Mouse (Mus musculus): ENCODE measurements at regions not wholly inside any gene's neighbourhood (a gene's known extent, or its start where the extent isn't known, plus 50 kb on each side); places are given as distances from the start of the nearest gene placed in this dataset.
A peak's percentile ranks its signal among the peaks of the same experiment; 100 is the strongest.

- Histone ChIP-seq H3K36me3 (ENCODE audit: control insufficient read depth, insufficient read depth, low read length) (no peaks in the 10 kb centered on the region), H3K27ac (ENCODE audit: low read length) (no peak overlapping the region), H3K27me3 (ENCODE audit: control insufficient read depth, insufficient read depth, low read length) (no peaks in the 10 kb centered on the region), H3K4me2 (ENCODE audit: low read depth, low read length) (no peak overlapping the region), H3K4me3 (replicated peaks; ENCODE audit: low read length) (no peak overlapping the region), H3K4me1 (ENCODE audit: control insufficient read depth, insufficient read depth, low read length) (0 out of 2 replicates have a peak, but pooled peaks cover 2% of the 10 kb centered on the region), H3K9ac (ENCODE audit: low read length) (no peak overlapping the region), H3K9me3 (replicated peaks; ENCODE audit: control insufficient read depth, low read length) (no peaks in the 10 kb centered on the region)
- ATAC-seq (ENCODE audit: insufficient read depth, low FRiP score) = no peak
- WGBS = 80% methylated on average over 9 of the region's 9 CpGs
Measured at GRCm38 (mm10) chr10:117512424-117513257, 116.7 kb upstream of the Cpm start.

GRCm38 (mm10) chr10:117511483-117512406 lies 117.6 kb upstream of the Cpm start:
- no peak overlapping the region for H3K4me2 ChIP-seq (ENCODE audit: low read depth, low read length)
- no peak overlapping the region for H3K27ac ChIP-seq (ENCODE audit: low read length)
- no peaks in the 10 kb centered on the region for H3K27me3 ChIP-seq (ENCODE audit: control insufficient read depth, insufficient read depth, low read length)
- 58% methylated on average over 8 of the region's 8 CpGs for WGBS
- H3K36me3 ChIP-seq (ENCODE audit: control insufficient read depth, insufficient read depth, low read length) = no peaks in the 10 kb centered on the region
- H3K9ac ChIP-seq (ENCODE audit: low read length) = no peak overlapping the region
- peak; percentile 81 for ATAC-seq (ENCODE audit: insufficient read depth, low FRiP score)
- no peaks in the 10 kb centered on the region for H3K4me1 ChIP-seq (ENCODE audit: control insufficient read depth, insufficient read depth, low read length)
- no peak overlapping the region for H3K4me3 ChIP-seq (replicated peaks; ENCODE audit: low read length)
- H3K9me3 ChIP-seq (replicated peaks; ENCODE audit: control insufficient read depth, low read length) = no peaks in the 10 kb centered on the region

DNA sequence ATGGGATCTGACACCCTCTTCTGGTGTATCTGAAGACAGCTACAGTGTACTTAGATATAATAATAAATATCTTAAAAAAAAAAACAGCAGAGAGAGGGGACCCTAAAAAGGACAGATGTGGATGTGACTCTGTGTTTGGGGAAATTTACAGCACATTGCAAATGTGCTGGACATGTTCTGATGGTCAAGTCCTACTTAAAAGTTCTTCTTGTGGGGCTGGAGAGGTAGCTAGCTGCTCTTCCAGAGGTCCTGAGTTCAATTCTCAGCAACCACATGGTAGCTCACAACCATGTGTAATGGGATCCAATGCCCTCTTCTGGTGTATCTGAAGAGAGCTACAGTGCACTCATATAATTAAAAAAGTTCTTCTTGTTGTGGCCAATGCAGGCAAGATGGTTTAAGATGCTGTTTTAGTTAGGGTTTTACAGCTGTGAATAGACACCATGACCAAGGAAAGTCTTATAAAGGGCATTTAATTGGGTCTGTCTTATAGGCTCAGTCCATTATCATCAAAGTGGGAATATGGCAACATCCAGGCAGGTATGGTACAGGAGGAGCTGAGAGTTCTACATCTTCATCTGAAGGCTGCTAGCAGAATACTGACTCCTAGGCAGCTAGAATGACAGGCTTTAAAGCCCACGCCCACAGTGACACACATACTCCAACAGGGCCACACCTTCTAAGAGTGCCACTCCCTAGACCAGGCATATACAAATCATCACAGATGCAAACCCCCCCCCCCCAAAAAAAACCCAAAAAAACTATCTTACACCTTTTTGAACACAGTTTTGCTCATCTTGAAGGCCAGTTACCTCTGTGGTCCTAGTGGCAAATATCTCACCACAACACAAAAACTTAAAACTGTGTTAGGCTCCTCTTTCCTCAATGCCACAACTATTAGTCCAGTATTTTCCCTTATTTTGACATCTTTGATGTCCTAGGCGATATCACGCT lies 118.5 kb upstream of the Cpm start:
- Histone ChIP-seq H3K9me3 (replicated peaks; ENCODE audit: control insufficient read depth, low read length) (no peaks in the 10 kb centered on the region), H3K4me3 (replicated peaks; ENCODE audit: low read length) (no peak overlapping the region), H3K4me1 (ENCODE audit: control insufficient read depth, insufficient read depth, low read length) (no peaks in the 10 kb centered on the region), H3K27ac (ENCODE audit: low read length) (no peak overlapping the region), H3K27me3 (ENCODE audit: control insufficient read depth, insufficient read depth, low read length) (no peaks in the 10 kb centered on the region), H3K36me3 (ENCODE audit: control insufficient read depth, insufficient read depth, low read length) (no peaks in the 10 kb centered on the region), H3K4me2 (ENCODE audit: low read depth, low read length) (no peak overlapping the region), H3K9ac (ENCODE audit: low read length) (no peak overlapping the region)
- 71% methylated on average over 3 of the region's 3 CpGs for whole genome bisulfite sequencing
- ATAC-seq (ENCODE audit: insufficient read depth, low FRiP score) = no peak; the same call in 1 of the 2 replicates

DNA sequence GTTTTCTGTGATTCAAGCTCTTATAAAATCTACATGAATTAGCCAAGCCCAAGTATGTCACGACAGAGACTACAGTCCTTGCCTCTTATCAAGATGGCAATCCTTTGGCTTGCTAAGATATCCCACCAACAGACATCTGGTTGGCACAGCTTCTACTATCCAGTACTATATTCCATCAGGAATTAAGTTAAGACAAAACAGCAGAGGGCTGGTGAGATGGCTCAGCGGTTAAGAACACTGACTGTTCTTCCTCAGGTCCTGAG lies 119.1 kb upstream of the Cpm start:
- Histone ChIP-seq H3K27ac (ENCODE audit: low read length) (no peak overlapping the region), H3K4me3 (replicated peaks; ENCODE audit: low read length) (no peak overlapping the region), H3K4me2 (ENCODE audit: low read depth, low read length) (no peak overlapping the region), H3K9me3 (replicated peaks; ENCODE audit: control insufficient read depth, low read length) (no peaks in the 10 kb centered on the region), H3K36me3 (ENCODE audit: control insufficient read depth, insufficient read depth, low read length) (no peaks in the 10 kb centered on the region), H3K27me3 (ENCODE audit: control insufficient read depth, insufficient read depth, low read length) (no peaks in the 10 kb centered on the region), H3K9ac (ENCODE audit: low read length) (no peak overlapping the region), H3K4me1 (ENCODE audit: control insufficient read depth, insufficient read depth, low read length) (no peaks in the 10 kb centered on the region)
- no peak for ATAC-seq (ENCODE audit: insufficient read depth, low FRiP score)
- 92% methylated on average over 2 of the region's 2 CpGs for WGBS

DNA sequence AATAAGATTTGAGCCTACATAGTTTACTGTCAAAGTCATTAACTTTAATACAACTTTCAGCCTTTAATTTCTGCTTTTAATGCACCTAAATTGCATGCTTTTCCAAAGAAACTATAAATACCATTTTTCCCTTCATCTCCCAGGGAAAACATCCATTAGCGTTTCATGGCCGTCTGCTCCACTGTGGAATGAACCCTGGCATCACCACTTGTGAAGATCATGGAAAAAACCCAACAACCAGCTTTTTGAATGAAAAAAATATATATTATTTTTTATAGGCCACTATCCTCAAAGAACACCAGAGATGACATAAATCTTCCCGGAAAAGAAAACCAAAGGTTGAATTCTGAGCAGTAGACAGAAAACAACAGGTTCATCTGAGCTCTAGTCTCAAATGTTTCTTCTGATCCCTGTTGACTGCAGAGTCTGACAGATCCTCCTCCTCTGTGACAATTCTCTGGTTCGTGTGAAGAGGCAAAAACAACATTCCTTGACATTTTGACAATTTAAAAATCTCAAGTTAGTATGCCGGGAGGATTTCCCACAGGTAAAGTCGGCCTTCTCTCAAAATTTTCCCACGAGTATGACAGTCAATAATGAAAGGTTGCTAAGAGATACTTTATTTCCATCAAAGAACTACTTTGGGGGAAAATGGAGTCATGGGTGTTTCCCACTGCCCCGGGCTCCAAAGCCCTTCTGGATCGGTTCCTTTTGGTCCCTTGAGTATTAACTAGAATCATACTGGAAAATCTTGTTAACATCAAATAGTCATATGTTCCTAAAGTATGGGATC lies 119.7 kb upstream of the Cpm start:
- Histone ChIP-seq H3K4me3 (replicated peaks; ENCODE audit: low read length) (no peak overlapping the region), H3K9me3 (replicated peaks; ENCODE audit: control insufficient read depth, low read length) (no peaks in the 10 kb centered on the region), H3K36me3 (ENCODE audit: control insufficient read depth, insufficient read depth, low read length) (no peaks in the 10 kb centered on the region), H3K9ac (ENCODE audit: low read length) (no peak overlapping the region), H3K4me1 (ENCODE audit: control insufficient read depth, insufficient read depth, low read length) (no peaks in the 10 kb centered on the region), H3K27ac (ENCODE audit: low read length) (no peak overlapping the region), H3K4me2 (ENCODE audit: low read depth, low read length) (no peak overlapping the region), H3K27me3 (ENCODE audit: control insufficient read depth, insufficient read depth, low read length) (no peaks in the 10 kb centered on the region)
- WGBS = 79% methylated on average over 9 of the region's 9 CpGs
- ATAC-seq (ENCODE audit: insufficient read depth, low FRiP score) = no peak

DNA sequence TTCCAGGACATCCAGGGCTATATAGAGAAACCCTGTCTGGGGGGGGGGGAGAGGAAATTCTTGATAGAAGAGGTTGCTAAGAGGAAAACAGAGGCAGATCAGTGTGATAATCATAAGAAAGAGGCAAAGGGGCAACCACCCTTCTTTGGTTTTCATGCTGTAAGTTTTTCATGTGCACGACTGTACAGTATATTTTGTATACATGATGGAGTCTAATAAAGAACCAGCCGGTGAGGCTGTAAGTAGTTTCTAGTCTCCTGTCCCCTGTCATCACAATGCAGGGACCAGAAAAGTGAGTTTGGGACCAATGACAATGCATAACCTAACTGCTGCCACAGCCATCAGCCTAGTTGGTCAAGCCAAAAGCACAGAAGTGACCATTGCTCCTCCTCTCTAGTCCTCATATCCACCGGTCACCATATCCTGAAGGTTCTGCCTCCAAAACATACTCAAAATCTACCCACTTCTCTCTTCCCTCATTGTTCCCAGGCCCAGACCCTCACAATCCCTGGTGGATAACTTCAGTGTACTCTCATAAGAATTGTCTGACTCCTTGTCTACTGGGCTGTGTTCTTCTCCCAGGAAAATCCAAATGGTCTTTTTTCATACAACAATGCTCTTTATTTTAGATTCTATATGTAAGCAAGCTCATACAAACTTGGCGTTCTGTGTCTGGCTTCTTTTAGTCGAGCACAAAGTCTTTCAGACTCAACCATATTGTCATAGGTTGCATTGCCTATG lies 122.9 kb upstream of the Cpm start:
- H3K36me3 ChIP-seq (ENCODE audit: control insufficient read depth, insufficient read depth, low read length) = no peaks in the 10 kb centered on the region
- H3K4me3 ChIP-seq (replicated peaks; ENCODE audit: low read length) = no peak overlapping the region
- no peak overlapping the region for H3K27ac ChIP-seq (ENCODE audit: low read length)
- ATAC-seq (ENCODE audit: insufficient read depth, low FRiP score) = no peak
- H3K9me3 ChIP-seq (replicated peaks; ENCODE audit: control insufficient read depth, low read length) = no peaks in the 10 kb centered on the region
- H3K27me3 ChIP-seq (ENCODE audit: control insufficient read depth, insufficient read depth, low read length) = no peaks in the 10 kb centered on the region
- H3K4me1 ChIP-seq (ENCODE audit: control insufficient read depth, insufficient read depth, low read length) = no peaks in the 10 kb centered on the region
- H3K4me2 ChIP-seq (ENCODE audit: low read depth, low read length) = no peak overlapping the region
- no peak overlapping the region for H3K9ac ChIP-seq (ENCODE audit: low read length)
- 89% methylated on average over 5 of the region's 5 CpGs for WGBS

DNA sequence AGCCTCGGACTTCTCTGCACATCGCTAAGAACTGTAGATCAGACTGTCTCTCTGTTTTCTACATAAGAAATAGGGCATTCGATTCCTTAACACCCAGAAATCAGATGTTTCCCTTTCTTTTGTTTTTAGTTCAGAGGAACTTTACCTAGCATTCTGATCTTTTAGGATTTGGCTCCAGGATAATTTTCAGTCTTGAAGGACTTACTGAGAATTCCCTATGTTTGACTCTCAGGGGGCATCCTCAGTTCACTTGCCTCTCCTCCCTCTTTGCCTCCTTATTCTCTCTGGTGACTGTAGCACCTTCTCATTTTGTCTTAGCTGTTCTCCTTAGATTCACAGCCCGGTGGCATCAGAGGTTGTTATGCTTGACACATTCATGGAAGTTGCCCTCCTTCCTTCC lies 123.8 kb upstream of the Cpm start:
- 81% methylated on average over 4 of the region's 4 CpGs for WGBS
- Histone ChIP-seq H3K27me3 (ENCODE audit: control insufficient read depth, insufficient read depth, low read length) (no peaks in the 10 kb centered on the region), H3K9ac (ENCODE audit: low read length) (no peak overlapping the region), H3K27ac (ENCODE audit: low read length) (no peak overlapping the region), H3K4me3 (replicated peaks; ENCODE audit: low read length) (no peak overlapping the region), H3K36me3 (ENCODE audit: control insufficient read depth, insufficient read depth, low read length) (no peaks in the 10 kb centered on the region), H3K4me1 (ENCODE audit: control insufficient read depth, insufficient read depth, low read length) (no peaks in the 10 kb centered on the region), H3K4me2 (ENCODE audit: low read depth, low read length) (no peak overlapping the region), H3K9me3 (replicated peaks; ENCODE audit: control insufficient read depth, low read length) (no peaks in the 10 kb centered on the region)
- no peak for ATAC-seq (ENCODE audit: insufficient read depth, low FRiP score)

GRCm38 (mm10) chr10:117505057-117505456 lies 124.2 kb upstream of the Cpm start:
- no peak overlapping the region for H3K4me3 ChIP-seq (replicated peaks; ENCODE audit: low read length)
- no peak for ATAC-seq (ENCODE audit: insufficient read depth, low FRiP score)
- no peaks in the 10 kb centered on the region for H3K36me3 ChIP-seq (ENCODE audit: control insufficient read depth, insufficient read depth, low read length)
- no peak overlapping the region for H3K4me2 ChIP-seq (ENCODE audit: low read depth, low read length)
- no peak overlapping the region for H3K9ac ChIP-seq (ENCODE audit: low read length)
- no peaks in the 10 kb centered on the region for H3K9me3 ChIP-seq (replicated peaks; ENCODE audit: control insufficient read depth, low read length)
- no peaks in the 10 kb centered on the region for H3K27me3 ChIP-seq (ENCODE audit: control insufficient read depth, insufficient read depth, low read length)
- H3K27ac ChIP-seq (ENCODE audit: low read length) = no peak overlapping the region
- WGBS = 82% methylated on average over 3 of the region's 3 CpGs
- H3K4me1 ChIP-seq (ENCODE audit: control insufficient read depth, insufficient read depth, low read length) = no peaks in the 10 kb centered on the region
